Mouse (Mus musculus): ENCODE results near the gene Ccdc187.

GRCm38 (mm10) chr2:26319519-26320244, 25.3 kb upstream of the Ccdc187 start:
- TF ChIP-seq POLR2A (IDR thresholded peaks at IDR 0.05; ENCODE audit: insufficient read depth, low read depth, low read length) (no peak), CTCF (IDR thresholded peaks at IDR 0.05; ENCODE audit: insufficient read depth, low read depth, low read length) (no peak)

All from olfactory bulb, adult 2 months (tissue).